Mouse (Mus musculus) myocyte (in vitro differentiated cells): ENCODE results near the gene BC052040.

Source experiments
- CEBPB ChIP-seq: IDR thresholded peaks from 2 replicates; pipeline ENCODE4 v1.6.1; 2011; ENCODE audit warnings: mild to moderate bottlenecking, moderate library complexity; ENCODE audit not compliant: poor library complexity, insufficient read depth, severe bottlenecking
- E2F4 ChIP-seq: IDR thresholded peaks from one replicate; pipeline ENCODE4 v1.6.1; 2011; ENCODE audit warnings: mild to moderate bottlenecking, control low read depth, moderate library complexity; ENCODE audit not compliant: insufficient read depth
- MAX ChIP-seq: IDR thresholded peaks from one replicate; pipeline ENCODE4 v1.6.1; 2011; ENCODE audit warnings: low read depth, mild to moderate bottlenecking, control low read depth
- MYOD1 ChIP-seq, 3 experiments: IDR thresholded peaks; one replicate each; pipeline ENCODE4 v1.6.1; 2011; ENCODE audit warnings: control low read depth in 2 of 3, low read depth in 2 of 3, mild to moderate bottlenecking in 2 of 3, moderate library complexity in 1 of 3; ENCODE audit not compliant: insufficient read length in 2 of 3, control insufficient read depth in 1 of 3
- POLR2A ChIP-seq: IDR thresholded peaks from one replicate; pipeline ENCODE4 v1.6.1; 2011; ENCODE audit warnings: low read depth, mild to moderate bottlenecking, control low read depth, moderate library complexity; ENCODE audit not compliant: insufficient read length
- USF1 ChIP-seq: IDR thresholded peaks from one replicate; pipeline ENCODE4 v1.6.1; 2011; ENCODE audit warnings: low read depth, mild to moderate bottlenecking, control low read depth, moderate library complexity

DNA sequence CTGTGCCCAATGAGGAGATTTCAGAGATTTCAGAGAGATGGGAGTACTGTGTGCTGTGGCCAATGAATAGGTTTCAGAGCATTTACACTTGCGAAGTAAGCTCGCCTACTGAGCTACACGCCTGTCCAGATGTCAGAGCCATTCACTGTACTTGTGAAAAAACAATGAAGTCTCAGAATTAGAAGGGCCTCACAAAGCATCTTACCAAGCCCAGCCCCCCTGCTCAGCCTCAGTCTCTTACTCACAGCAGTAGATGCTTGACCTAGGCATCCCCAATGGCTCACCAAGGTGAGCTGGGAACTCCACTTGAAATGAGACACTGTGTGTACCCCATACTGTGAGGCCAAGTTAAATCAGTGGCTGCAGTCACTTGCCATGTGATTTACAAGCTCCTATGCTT lies 166.1 kb downstream of the BC052040 start:
- TF ChIP-seq POLR2A (no peak), CEBPB (no peak), E2F4 (no peak), USF1 (no peak), MAX (no peak), MYOD1 (IDR thresholded peaks at IDR 0.05; ENCODE audit: control insufficient read depth in 1 of 3, insufficient read length in 2 of 3, low read depth in 2 of 3) (no peak)
